Mouse (Mus musculus) kidney, adult 11 months (tissue): ENCODE measurements around the gene Wapl.

Source experiments
- DNase-seq: peaks from one replicate; pipeline ENCODE4 v3.0.0; 2022

The Wapl gene

DNA sequence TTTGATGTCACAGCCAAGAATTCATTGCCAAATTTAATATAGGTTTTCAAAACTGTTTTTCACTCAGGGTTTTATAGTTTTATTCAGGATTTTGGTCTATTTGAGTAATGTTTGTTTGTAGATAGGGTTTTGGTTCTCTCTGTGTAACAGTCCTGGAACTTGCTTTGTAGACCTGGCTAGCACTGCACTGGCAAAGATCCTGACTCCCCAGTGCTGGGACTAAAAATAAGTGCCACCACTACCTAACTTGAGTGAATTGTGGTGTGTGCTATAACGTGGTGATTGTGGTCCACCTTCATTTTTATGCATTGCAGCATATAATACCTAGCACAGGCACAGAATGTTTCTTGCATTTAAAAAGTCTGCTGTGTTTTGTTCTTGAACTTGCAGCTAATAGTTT lies 23.6 kb downstream of the Wapl start:
- no peak for DNase-seq

DNA sequence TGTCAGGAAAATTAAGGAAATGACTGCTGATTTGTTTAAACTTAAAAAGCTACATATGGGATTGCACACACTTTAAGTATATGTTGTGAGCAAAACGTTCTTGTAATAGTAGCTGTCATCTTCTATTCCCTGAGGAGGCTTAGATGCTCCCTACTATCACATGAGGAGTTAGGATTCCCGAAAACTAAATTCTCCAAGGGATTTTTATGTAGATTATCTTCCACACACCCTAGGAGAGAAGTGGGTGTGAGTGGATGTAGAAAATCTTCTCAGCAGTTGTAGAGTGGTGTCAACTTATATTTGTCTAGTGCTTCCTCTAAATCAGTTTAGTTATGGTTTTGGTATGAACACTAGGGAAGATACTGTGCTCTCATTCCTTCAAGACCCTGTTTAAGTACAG lies 36.5 kb downstream of the Wapl start:
- no peak for DNase-seq

DNA sequence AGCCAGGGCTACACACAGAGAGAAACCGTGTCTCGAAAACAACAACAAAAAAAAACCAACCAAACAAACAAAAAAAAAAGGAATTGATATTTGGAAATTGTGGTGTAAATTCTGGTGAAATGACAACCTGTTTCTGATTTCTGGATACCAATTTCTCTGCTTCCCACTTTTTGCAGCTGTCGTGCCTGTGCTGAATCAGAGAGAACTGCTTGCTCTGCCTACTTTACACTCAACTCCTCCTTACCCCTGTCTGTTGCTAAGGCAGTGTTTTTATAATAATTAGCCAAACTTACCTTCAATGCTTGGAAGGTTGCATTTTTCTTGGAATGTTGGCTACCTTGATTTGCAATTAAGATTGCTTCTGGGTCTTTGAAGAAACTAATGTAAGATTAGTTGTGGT lies 38.3 kb downstream of the Wapl start:
- DNase-seq: no peak

DNA sequence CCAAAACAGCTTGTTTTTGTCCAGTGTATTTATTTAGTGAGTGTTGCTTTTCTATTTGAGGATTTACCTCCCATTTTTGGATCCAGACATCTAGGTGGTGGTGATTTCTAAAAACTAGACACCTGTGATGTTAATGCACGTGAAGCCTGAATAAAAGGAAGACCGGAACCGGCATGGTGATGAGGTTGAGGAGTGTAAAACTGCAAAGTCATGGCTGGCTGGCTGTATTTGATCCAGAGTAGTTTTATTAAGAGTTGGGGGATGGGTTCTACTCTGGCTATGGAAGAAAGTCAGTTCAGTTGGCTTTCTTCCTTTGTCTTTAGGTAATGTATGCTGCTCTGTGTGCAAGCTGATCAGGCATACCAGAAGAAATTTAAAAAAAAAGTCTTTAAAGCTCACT lies 39.1 kb downstream of the Wapl start:
- no peak for DNase-seq

DNA sequence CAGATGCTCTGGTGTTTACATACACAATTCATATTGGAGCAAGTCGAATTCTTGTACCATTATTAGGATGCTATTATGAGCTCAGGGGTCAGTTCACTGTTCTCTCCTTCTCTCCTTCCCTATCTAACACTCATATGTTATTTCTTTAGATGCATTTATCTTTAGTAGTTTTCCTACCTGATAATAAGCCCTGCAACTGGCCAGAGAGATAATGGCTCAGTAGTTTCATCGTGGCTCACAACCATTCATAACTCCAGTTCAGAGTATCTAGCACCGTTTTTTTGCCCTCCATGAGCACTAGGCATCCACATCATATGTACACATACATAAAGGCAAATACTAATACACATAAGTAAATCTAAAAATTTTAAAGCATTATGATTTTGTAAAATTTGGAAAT lies 44.4 kb downstream of the Wapl start:
- DNase-seq: no peak

DNA sequence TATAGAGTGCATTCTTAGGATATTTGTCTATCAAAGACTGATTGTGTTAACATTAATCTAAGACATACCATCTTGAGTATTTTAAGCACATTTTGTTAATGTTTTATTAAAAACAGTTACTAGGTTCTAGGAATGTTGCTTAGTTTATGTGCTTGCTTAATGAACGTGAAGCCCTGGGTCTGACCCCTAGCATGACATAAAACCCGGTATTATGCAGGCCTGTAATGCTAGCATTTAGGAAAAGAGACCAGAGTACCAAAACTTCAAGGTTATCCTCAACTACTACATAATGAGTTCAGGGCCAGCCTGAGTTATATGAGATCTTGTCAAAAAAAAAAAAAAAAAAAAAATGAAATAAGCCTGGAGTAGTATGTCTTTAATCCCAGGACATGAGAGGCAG lies 54.0 kb downstream of the Wapl start:
- no peak for DNase-seq

DNA sequence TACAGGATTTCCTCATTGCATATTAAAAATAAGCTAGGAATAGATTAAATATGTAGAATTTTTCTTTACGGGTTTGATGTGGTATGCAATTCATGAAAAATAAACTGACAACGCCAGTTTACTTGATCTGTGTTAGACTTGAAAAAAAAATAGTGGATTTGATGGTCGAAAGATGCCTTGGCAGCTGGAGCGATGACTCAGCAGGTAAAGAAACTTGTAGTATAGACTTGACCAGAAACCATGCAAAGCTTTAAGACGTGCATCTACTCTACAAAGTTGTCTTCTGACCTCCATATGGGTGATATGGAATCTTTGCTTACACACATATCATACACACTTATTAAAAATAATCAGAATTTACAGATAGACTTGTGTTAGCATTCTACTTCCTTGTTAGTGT lies 61.7 kb downstream of the Wapl start:
- no peak for DNase-seq

DNA sequence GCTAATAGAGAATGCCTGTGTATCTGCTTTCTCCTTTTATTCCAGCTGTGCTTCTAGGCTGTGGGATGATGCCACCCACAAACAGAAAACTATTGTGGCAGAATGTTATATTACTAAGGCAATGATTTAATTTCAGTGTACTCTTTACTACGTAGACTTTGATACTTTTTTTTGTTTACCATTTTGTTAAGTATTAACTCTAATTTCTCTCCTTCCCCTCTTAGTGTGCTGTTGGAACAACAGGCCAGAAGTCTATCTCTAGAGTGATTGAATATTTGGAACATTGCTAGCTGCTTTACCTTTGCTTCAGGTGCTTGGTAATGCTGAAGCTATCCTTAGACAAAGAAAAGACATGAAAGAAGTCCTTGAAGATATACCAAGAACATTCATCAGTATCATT lies 71.7 kb downstream of the Wapl start:
- DNase-seq: no peak

DNA sequence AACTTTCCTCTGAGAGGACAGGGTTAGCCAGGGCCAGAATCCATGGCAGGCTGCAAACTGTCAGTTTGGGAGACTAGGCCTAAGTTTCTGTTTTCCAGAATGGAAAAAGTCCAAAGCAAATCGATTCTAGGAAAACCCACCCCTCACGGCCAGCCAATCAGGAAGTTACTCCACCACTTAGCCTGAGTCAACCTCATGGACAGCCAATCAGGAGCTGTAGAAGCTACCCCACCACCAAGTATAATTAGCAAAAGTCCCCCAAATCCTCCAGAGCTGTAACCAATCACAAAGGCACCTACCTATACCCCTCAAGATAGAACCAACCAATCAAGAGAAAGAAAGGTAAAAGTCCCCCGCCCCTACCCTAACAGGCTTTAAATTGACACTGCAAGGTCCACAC lies 82.0 kb downstream of the Wapl start:
- DNase-seq: no peak

DNA sequence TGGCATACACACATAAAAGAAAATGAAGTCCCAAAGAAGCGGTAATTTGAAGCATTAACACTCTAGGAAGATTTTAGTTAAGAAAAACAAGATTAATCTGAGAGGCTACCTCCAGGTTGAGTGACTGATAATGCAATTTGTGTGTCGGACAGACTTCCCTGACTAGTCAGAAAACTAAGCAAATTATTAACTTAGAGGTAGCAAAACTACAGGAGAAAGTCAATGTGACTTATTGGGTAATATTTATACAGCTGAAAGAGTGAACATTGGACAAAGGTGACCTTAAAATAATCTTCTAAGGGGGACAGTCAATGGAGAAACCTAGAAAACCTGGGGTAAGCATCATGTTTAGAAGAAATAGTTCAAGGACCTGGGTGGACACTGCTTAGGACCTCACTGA lies 86.2 kb downstream of the Wapl start:
- DNase-seq: no peak

DNA sequence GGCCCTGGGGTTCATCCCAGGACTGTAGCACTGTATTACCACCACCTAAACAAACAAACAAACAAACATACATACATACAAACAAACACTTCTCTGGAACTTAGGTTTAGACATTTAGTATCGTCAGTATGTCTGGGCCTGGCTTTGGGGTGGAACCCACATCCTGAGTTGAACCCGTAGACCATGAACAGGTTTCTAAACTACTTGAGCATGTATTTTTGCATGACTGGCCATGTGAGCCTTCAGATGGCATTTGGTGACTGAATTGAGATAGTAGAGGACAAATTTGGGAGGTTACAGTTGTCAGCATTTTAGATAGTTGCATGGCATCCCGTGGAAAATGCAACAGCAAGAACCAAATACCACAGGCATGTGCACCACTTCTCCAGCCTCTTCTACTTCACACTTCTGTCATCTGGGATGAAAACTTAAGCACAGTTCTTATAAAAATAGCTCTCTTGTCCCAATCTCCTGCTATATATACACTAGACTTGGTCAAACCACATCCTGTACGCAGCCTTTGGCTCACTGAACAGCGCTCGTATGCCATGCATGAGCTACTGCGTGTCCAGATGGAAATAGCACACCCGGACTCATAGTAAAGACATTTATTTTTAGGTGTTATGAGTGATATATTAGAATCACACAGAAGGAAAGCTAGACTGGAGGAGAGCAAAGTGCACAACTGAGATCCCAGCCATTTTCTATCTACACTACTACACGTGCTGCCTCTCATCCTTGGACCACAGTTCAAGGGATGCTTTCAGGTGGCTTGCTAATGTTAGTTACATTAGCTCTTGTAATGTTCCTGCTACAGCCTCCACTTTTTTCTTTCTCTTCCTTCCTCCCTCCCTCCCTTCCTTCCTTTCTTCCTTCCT lies 87.6 kb downstream of the Wapl start:
- DNase-seq: peak; percentile 30

DNA sequence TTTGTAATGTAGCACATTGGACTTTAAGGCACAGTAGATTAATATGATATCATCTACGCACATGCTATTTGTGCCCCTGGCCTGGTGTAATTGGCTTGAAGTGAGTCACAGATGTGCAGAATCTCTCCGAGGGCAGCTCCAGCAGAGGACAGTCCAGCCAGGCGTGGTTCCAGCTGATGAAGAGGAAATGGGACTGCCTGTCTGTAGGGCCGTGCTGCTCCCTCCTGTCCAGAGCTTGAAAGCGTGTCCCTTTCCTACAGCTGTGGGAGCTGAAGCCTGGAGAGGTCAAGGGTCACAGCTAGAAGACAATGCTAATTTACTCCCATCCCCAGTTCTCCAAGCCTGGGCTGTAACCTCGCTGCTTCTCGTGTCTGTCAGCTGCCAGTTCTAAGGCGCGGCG lies 89.0 kb downstream of the Wapl start:
- DNase-seq: peak; percentile 29

DNA sequence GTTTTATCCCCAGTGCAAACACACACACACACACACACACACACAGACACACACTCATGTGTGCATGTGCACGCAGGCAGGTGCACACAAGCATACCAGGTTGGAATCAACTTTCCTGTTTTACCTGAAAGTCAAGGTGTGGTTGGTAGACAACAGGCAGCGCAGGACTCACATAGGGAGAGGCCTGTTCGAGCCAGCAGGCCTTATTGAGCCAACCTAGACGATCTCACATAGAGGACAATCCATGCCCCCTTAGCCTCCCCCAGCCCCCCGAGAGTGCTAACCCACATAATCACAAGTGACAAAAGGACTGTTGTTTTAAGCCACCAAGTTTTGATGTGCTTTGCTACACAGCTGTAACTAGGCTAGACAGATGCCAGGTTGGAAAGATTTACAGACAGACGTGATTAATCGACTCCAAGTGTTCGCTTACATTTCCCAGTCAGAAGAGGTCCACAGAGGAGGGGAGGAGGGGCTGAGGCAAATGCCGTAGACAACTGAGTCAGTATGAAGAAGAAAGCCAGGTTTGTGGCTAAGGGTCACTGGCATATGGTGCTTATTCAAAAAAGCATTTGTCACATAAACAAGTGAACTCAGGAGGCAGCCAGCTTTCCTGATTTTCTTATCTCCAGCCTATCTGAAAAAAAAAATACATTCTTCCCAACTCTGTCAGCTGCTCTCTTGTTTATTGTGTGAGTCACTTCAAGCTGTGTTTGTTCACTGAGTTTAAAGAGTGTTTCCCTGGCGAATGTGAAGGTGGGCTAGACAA lies 90.2 kb downstream of the Wapl start:
- no peak for DNase-seq

DNA sequence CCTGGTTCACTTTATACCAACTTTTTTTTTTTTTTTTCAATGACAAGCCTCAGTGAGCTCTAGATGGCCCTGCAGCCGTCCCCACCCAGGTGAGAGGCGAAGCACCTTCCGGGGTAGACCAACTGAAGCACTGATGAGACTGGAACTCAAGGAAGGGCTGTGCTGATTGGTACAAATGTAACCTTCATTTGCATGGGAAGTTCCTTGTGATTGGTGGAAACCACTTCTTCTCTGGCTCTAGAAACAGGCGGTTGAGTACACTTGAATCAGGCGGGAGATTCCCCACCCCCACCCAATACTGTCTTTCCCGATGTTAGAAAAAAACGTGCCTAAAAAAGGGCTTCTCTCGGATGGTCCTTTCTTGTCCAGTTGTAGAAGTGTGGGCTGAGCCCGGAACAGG lies 91.2 kb downstream of the Wapl start:
- DNase-seq: no peak

DNA sequence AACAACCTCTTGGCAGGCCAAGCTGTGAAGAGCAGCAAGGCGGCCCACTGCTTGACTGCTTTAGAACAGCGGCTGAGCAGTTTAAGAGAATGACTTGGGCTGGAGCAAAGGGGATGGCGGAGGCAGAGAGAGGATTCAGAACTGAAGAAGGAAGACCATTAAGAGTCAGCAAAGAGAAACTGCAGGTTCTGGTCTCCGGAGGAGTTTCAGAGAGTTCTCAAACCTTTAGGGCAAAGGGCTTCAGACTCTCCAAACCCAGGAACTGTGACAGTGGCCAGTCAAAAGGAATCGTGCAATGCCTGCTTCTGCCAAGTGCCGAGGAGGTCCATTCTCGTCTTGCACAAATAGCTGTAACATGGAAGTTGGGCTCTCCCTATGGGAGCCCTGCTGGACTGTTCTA lies 91.7 kb downstream of the Wapl start:
- DNase-seq: no peak

DNA sequence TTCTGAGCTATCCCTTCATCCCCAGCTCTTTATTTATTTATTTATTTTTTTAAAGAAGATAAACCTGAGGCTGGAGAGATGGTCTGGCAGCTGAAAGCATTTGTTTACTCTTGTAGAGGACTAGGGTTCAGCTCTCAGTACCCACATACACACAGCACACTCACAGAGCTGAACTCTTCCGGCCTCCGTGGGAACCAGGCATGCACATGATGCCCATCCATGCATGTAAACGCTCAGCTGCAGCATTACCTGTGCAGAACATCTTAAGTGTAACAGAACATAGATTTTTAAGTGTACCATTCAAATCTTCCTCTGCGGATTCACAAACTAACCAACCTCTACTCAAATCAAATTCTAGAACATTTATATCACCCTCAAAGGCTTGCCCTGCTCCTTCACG lies 92.5 kb downstream of the Wapl start:
- DNase-seq: no peak

DNA sequence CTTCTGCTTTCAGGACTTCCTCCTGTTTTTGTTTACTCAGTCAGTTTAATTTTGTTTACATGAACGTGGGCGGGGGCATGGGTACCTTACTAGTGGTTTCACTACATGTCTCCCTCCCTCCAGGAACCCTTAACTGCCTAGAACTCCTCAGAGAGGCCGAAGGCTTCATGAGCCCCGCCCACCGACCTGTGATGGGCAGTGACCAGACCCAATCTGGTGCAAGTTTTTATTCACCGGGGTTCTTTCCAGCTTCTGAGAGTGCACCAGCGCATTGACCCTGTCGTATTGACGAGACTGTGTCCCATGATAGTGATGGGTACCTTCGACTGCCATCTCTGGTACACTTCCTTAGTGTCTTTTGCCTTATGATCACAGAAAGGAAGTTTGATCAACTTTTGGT lies 94.6 kb downstream of the Wapl start:
- peak; percentile 80 for DNase-seq

DNA sequence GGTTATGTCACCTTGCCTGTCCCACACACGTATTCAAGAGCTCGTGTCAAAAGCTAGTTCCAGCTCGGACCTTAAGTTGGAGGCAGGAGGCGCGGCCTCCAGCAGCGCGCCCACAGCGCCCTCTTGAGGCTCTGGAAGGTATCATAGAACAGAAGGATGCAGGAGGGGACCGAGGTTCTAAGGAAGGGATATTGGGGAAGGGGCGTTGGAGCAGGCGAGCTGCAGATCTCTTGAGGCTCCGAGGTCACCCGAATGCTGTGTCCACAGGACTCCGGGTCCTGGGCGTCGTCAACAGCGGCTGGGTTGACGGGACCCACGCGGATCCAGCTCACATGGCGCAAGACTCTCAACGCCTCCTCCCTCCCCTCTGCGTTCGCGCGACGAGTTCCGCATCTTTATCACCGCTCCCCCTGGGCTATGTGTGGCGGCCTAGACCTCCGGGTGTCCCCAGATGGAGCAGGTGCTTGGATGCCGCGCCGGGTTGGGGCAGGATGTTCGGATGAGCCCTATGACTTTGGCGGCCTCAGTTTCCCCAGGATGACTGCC lies 95.4 kb downstream of the Wapl start:
- DNase-seq: peak; percentile 57

DNA sequence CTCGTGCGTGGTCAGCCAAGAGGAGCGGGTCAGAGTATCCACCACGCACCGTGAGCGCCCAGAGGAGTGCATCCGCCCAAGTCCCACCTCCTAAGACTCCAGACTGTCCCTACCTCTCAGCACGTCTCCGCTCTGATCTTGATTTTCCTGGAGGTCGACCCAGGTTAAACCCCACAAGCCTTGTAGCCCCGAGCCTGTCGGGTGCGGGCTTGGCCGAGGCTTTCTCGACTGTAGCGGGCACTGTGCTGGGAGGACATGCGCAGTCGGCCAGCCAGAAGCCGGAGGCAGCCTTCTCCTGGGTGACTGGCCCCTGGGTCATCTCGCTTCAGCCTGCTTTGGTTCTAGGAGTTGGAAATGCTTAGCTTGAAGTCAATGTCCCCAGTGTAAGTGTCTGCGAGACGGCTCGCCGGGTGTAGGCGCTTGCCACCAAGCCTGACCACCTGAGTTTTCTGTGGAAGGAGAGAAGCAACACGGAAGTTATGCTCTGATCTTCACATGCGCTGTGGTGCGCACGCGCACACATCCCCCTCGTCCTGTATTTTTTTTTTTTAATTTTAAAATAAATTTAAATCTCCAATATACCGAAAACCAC lies 95.9 kb downstream of the Wapl start:
- peak; percentile 34 for DNase-seq

DNA sequence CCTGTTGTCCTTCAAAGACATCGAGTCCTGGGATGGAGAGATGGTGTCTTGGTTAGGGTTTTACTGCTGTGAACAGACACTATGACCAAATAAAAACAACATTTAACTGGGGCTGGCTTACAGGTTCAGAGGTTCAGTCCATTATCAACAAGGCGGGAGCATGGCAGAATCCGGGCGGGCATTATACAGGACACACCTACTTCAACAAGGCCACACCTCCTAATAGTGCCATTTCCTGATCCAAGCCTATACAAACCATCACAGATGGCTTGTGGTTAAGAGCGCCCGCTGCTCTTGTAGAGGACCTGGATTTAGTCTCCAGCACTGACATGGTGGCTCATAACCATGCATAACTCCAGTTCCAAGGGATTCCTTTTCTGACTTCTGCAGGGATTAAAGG lies 96.7 kb downstream of the Wapl start:
- DNase-seq: no peak

DNA sequence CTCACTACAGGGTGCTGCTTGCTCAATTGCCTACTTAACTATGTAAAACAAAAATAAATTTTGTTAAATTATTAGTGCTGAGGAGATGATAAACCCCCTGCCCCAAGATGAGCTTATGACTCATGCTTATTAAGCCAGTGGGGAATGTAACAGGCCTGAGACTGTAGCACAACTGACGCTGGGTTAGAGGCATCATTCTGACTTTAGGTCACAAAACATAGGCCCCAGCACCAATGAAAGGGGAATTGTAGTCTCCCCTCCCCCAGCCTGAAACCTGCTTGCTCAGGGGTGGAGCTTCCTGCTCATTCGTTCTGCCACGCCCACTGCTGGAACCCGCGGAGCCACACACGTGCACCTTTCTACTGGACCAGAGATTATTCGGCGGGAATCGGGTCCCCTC lies 97.9 kb downstream of the Wapl start:
- DNase-seq: no peak

DNA sequence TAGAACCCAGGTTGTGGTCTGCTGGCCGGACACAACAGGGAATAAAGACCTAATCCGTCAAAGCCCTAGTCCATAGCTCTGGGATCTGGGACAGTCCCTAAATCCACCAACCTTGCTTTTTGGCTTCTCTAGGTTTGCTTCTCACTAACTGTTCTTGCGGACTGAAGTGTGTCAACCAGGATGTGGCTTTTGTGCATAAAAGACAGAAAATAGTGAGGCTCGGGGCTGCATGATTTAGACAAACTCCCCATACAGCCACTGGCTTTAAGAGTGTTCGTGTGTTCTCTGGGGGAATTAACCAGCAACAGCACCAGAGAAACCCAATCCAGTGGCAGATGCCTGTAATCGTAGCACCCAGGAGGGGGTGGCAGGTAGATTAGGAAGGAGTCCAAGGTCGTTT lies 98.4 kb downstream of the Wapl start:
- no peak for DNase-seq

DNA sequence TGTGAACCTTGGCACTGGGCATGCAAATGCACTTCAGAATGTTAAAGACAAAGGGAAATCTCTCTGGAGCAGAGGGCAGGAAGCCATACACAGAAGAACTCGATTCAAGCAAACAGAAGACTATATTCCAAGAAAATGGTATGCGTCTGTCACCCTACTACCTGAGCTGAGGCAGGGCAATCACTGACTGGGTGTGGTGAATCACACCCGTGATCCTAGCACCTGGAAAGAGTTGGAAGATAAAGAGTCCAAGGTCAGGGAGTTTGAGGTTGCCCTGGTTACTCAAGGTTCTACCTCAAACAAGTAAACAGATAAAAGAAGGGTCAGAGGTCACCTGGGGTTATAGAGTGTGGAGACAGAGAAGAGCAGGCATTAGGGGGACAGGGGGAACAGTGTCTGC lies 100.0 kb downstream of the Wapl start:
- no peak for DNase-seq

DNA sequence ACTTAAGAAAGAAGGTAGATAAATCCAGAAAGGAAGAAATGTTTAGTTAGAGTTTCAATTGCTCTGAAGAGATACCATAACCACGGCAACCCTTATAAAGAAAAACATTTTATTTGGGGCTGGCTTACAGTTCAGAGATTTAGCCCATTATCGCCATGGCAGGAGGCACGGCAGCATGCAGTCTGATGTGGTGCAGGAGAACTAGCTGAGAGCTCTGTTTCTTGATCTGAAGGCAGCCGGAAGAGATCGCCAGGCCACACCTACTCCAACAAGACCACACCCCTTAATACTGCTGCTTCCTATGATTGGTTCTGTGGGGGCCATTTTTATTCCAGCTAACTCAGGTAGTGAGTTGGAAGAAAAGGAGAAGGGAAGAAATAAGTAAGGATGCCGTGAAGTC lies 100.5 kb downstream of the Wapl start:
- DNase-seq: no peak
